Mouse (Mus musculus) heart, embryonic 12.5 days (tissue): ENCODE measurements around the gene Daam1. TPM values are rescaled to one million over a fixed set of nuclear protein-coding genes. Genes with fewer than 3 reads are reported as not detected.
A peak's percentile ranks its signal among the peaks of the same experiment; 100 is the strongest.

ENCODE experiments used
- ATAC-seq: fragments of 200-750 bp; cut with Nextera tagmentation; 2 replicates; pipeline ENCODE4 v1.8.0; 2017; ENCODE audit warnings: moderate TSS enrichment, moderate library complexity; ENCODE audit not compliant: insufficient number of reproducible peaks, low FRiP score
- H3K27ac ChIP-seq: fragments of 300-500 bp; sonication (generic); 2 replicates; pipeline ENCODE4 v1.5.1; 2016; ENCODE audit warnings: mild to moderate bottlenecking, moderate library complexity; ENCODE audit not compliant: poor library complexity, severe bottlenecking
- H3K27me3 ChIP-seq: fragments of 300-500 bp; sonication (generic); replicated peaks from 2 replicates; pipeline ENCODE4 v1.6.1; 2016; ENCODE audit warnings: mild to moderate bottlenecking, moderate library complexity
- H3K36me3 ChIP-seq: fragments of 300-500 bp; sonication (generic); 2 replicates; pipeline ENCODE4 v1.6.1; 2016; ENCODE audit warnings: mild to moderate bottlenecking, moderate library complexity
- H3K4me1 ChIP-seq: fragments of 300-500 bp; sonication (generic); replicated peaks from 2 replicates; pipeline ENCODE4 v1.6.1; 2016; ENCODE audit warnings: mild to moderate bottlenecking
- H3K4me2 ChIP-seq: fragments of 300-500 bp; sonication (generic); 2 replicates; pipeline ENCODE4 v1.6.1; 2016; ENCODE audit warnings: mild to moderate bottlenecking, moderate library complexity
- H3K4me3 ChIP-seq: fragments of 300-500 bp; sonication (generic); 2 replicates; pipeline ENCODE4 v1.5.1; 2016; ENCODE audit warnings: mild to moderate bottlenecking
- H3K9ac ChIP-seq: fragments of 300-500 bp; sonication (generic); 2 replicates; pipeline ENCODE4 v1.6.1; 2016; ENCODE audit warnings: mild to moderate bottlenecking, moderate library complexity
- H3K9me3 ChIP-seq: fragments of 300-500 bp; sonication (generic); replicated peaks from 2 replicates; pipeline ENCODE4 v1.6.1; 2016; ENCODE audit warnings: mild to moderate bottlenecking, moderate library complexity
- WGBS: fragments of 180-500 bp; shearing (Covaris S2); methylation state at CpG from one replicate; pipeline ENCODE4 v1.1.7; 2016; 5-methylcytosine and 5-hydroxymethylcytosine counted together
- polyA plus RNA-seq: library from polyadenylated mRNA; unstranded; fragments of >200 nt; fragmentation: Nextera tagmentation; extraction: Ambion mirVana; gene quantifications from 2 replicates; pipeline ENCODE4 v1.2.1, GENCODE M21; 2016

Gene Daam1
- polyA plus RNA-seq, 1 experiment from 2014 or later, result 23.1 TPM

GRCm38 (mm10) chr12:71932433-71933386 lies 101.8 kb downstream of the Daam1 start:
- ATAC-seq, result 0 out of 2 replicates have a peak, but pooled peaks have one; percentile 19
- 50% methylated on average over 9 of the region's 9 CpGs for WGBS
- H3K4me1 ChIP-seq, result peaks cover 68% of the 10 kb centered on the region

GRCm38 (mm10) chr12:71933989-71934645 lies 103.2 kb downstream of the Daam1 start:
- Histone ChIP-seq H3K27ac (peak overlapping the region; percentile 96), H3K9me3 (no peaks in the 10 kb centered on the region), H3K36me3 (peaks cover 11% of the 10 kb centered on the region; the same call in 1 of the 2 replicates), H3K27me3 (no peaks in the 10 kb centered on the region), H3K4me2 (no peak overlapping the region), H3K9ac (peak overlapping the region; percentile 24; the same call in 1 of the 2 replicates), H3K4me1 (peaks cover 78% of the 10 kb centered on the region), H3K4me3 (no peak overlapping the region)
- no peak for ATAC-seq
- 52% methylated on average over 6 of the region's 6 CpGs for WGBS

More at GRCm38 (mm10) chr12:71932433-71933386, 101.8 kb downstream of the Daam1 start:
- peaks cover 11% of the 10 kb centered on the region; the same call in 1 of the 2 replicates for H3K36me3 ChIP-seq
- H3K4me3 ChIP-seq, result no peak overlapping the region
- no peaks in the 10 kb centered on the region for H3K27me3 ChIP-seq
- H3K4me2 ChIP-seq, result no peak overlapping the region
- no peaks in the 10 kb centered on the region for H3K9me3 ChIP-seq
- H3K9ac ChIP-seq, result no peak overlapping the region
- H3K27ac ChIP-seq, result no peak overlapping the region

DNA sequence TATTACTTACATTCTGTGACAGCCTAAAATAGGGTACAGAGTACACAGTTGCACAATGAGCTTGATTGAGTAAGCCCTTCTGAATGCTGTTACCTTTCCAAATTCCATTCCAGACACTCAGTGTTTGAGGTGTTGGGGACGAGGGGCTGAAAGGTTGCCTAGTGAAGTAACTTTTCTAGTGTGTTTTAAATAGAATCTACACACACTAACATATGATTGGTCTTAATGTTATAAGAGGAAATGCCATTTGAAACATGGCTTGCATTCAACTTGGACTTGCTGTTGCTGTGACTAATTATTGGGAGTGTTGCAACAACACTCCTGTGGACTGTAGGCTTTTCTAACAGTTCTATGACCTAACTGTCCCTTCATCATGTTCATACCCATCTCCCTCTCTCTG lies 105.8 kb downstream of the Daam1 start:
- peak overlapping the region; percentile 96 for H3K27ac ChIP-seq

DNA sequence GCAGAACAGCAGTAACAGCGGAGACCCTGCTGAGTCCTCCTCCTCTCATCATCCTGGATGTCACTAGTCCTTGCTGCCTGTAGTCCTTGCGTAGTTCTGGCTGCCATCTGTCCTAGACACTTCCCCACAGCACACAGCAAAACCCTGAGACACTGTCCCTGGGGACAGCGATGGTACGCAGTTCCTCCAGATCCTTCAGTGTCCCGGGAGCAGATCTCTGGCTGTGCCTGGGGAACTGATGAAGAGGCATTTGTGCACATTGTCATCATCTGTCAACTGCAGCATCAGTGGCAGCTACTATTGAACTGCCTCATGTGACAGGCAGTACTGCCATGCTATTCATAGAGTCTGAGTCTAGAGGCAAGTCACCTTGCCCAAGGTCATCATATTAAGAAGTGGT lies 107.6 kb downstream of the Daam1 start:
- ATAC-seq, result peak; percentile 53; the same call in 1 of the 2 replicates
- 35% methylated on average over 5 of the region's 5 CpGs for WGBS
- Histone ChIP-seq H3K27me3 (no peaks in the 10 kb centered on the region), H3K4me3 (no peak overlapping the region), H3K4me2 (peak overlapping the region; percentile 27; the same call in 1 of the 2 replicates), H3K4me1 (peaks cover 73% of the 10 kb centered on the region), H3K9ac (no peak overlapping the region), H3K9me3 (no peaks in the 10 kb centered on the region), H3K27ac (peak overlapping the region; percentile 96), H3K36me3 (peaks cover 28% of the 10 kb centered on the region)

More for the DNA sequence above, 105.8 kb downstream of the Daam1 start:
- no peak for ATAC-seq
- Histone ChIP-seq H3K4me2 (no peak overlapping the region), H3K9me3 (no peaks in the 10 kb centered on the region), H3K9ac (no peak overlapping the region), H3K4me1 (peaks cover 80% of the 10 kb centered on the region), H3K27me3 (no peaks in the 10 kb centered on the region), H3K36me3 (peaks cover 15% of the 10 kb centered on the region; the same call in 1 of the 2 replicates), H3K4me3 (no peak overlapping the region)
- WGBS, result 63% methylated on average over 1 of the region's 1 CpGs

GRCm38 (mm10) chr12:71941290-71941689 lies 110.4 kb downstream of the Daam1 start:
- no peak for ATAC-seq
- Histone ChIP-seq H3K4me3 (no peak overlapping the region), H3K36me3 (peaks cover 55% of the 10 kb centered on the region), H3K4me1 (peaks cover 49% of the 10 kb centered on the region), H3K9ac (no peak overlapping the region), H3K27me3 (no peaks in the 10 kb centered on the region), H3K4me2 (no peak overlapping the region), H3K9me3 (no peaks in the 10 kb centered on the region), H3K27ac (no peak overlapping the region)
- 94% methylated on average over 5 of the region's 5 CpGs for WGBS

- H3K9me3 ChIP-seq, result no peaks in the 10 kb centered on the region
- no peak overlapping the region for H3K4me3 ChIP-seq
- H3K4me1 ChIP-seq, result peaks cover 31% of the 10 kb centered on the region
- peaks cover 66% of the 10 kb centered on the region for H3K36me3 ChIP-seq
- ATAC-seq, result no peak
- H3K9ac ChIP-seq, result no peak overlapping the region
- 0 out of 2 replicates have a peak overlapping the region, but pooled peaks have one; percentile 24 for H3K27ac ChIP-seq
- WGBS, result 70% methylated on average over 9 of the region's 9 CpGs
- no peak overlapping the region for H3K4me2 ChIP-seq
- H3K27me3 ChIP-seq, result no peaks in the 10 kb centered on the region
These were observed 112.2 kb downstream of the Daam1 start for GRCm38 (mm10) chr12:71943112-71943511.

DNA sequence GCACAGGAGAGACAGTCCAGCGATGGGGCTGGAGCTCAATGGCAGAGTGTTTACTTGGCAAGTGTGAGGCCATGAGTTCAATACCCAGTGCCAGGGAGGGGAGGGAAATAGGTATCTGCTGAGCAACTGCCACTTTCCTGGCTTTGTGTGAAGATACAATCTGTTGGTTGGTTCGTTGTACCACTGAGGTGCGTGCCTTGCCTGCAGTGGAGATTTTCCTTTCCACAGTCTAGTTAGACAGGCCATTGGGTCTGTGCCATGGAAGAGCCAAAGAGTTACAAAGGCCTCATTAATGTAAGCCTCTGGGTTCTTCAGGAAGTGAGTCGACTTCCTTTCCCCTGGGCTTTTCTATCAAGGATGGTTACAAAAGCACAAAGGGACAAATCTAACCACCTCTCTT lies 112.8 kb downstream of the Daam1 start:
- no peaks in the 10 kb centered on the region for H3K9me3 ChIP-seq
- H3K9ac ChIP-seq, result no peak overlapping the region
- peaks cover 27% of the 10 kb centered on the region for H3K4me1 ChIP-seq
- ATAC-seq, result no peak
- 72% methylated on average over 4 of the region's 4 CpGs for WGBS
- no peak overlapping the region for H3K4me3 ChIP-seq
- peaks cover 71% of the 10 kb centered on the region for H3K36me3 ChIP-seq
- no peaks in the 10 kb centered on the region for H3K27me3 ChIP-seq
- H3K4me2 ChIP-seq, result no peak overlapping the region
- H3K27ac ChIP-seq, result peak overlapping the region; percentile 16; the same call in 1 of the 2 replicates

GRCm38 (mm10) chr12:71945844-71946243 lies 115.0 kb downstream of the Daam1 start:
- no peaks in the 10 kb centered on the region for H3K27me3 ChIP-seq
- no peak overlapping the region for H3K9ac ChIP-seq
- WGBS, result 82% methylated on average over 7 of the region's 7 CpGs
- H3K27ac ChIP-seq, result no peak overlapping the region
- H3K9me3 ChIP-seq, result no peaks in the 10 kb centered on the region
- H3K4me2 ChIP-seq, result no peak overlapping the region
- H3K4me1 ChIP-seq, result peaks cover 10% of the 10 kb centered on the region
- H3K4me3 ChIP-seq, result no peak overlapping the region
- no peak for ATAC-seq
- H3K36me3 ChIP-seq, result peaks cover 88% of the 10 kb centered on the region

- 91% methylated on average over 8 of the region's 8 CpGs for WGBS
- peaks cover 91% of the 10 kb centered on the region for H3K36me3 ChIP-seq
- no peak overlapping the region for H3K4me3 ChIP-seq
- no peaks in the 10 kb centered on the region for H3K9me3 ChIP-seq
- no peaks in the 10 kb centered on the region for H3K27me3 ChIP-seq
- H3K9ac ChIP-seq, result no peak overlapping the region
- ATAC-seq, result no peak
- H3K4me2 ChIP-seq, result no peak overlapping the region
- no peak overlapping the region for H3K27ac ChIP-seq
- peaks cover 7% of the 10 kb centered on the region; the same call in 1 of the 2 replicates for H3K4me1 ChIP-seq
These were observed 115.6 kb downstream of the Daam1 start for GRCm38 (mm10) chr12:71946448-71946847.

DNA sequence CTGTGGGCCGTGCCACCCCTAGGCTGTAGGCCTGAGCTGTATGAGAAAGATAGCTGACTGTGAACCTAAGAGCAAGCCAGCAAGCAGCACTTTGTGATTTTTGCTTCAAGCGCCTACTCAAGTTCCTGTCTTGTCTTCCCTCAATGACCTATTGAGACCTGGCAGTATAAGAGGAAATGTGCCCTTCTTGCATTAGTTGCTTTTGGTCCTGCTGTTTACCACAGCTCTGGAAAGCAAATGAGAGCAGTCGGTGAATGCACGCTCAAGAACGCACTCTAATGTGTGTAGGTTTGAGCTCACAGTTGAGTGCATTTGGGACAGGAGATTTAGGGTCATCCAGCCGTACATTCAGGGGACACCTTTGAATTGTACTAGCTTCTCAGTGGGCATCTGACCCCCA lies 118.1 kb downstream of the Daam1 start:
- Histone ChIP-seq H3K4me1 (0 out of 2 replicates have a peak, but pooled peaks cover under 1% of the 10 kb centered on the region), H3K9ac (no peak overlapping the region), H3K4me2 (no peak overlapping the region), H3K36me3 (peaks cover 97% of the 10 kb centered on the region), H3K27me3 (no peaks in the 10 kb centered on the region), H3K9me3 (no peaks in the 10 kb centered on the region), H3K27ac (no peak overlapping the region), H3K4me3 (no peak overlapping the region)
- WGBS, result 93% methylated on average over 6 of the region's 6 CpGs
- no peak for ATAC-seq

- WGBS, result 85% methylated on average over 6 of the region's 6 CpGs
- Histone ChIP-seq H3K27me3 (no peaks in the 10 kb centered on the region), H3K4me1 (0 out of 2 replicates have a peak, but pooled peaks cover 2% of the 10 kb centered on the region), H3K9me3 (no peaks in the 10 kb centered on the region), H3K4me2 (no peak overlapping the region), H3K9ac (no peak overlapping the region), H3K36me3 (peaks cover 95% of the 10 kb centered on the region), H3K27ac (no peak overlapping the region), H3K4me3 (no peak overlapping the region)
- no peak for ATAC-seq
These were observed 118.7 kb downstream of the Daam1 start for GRCm38 (mm10) chr12:71949606-71950005.
